Mouse (Mus musculus): ENCODE results near the gene Dglucy.

Dglucy gene

DNA sequence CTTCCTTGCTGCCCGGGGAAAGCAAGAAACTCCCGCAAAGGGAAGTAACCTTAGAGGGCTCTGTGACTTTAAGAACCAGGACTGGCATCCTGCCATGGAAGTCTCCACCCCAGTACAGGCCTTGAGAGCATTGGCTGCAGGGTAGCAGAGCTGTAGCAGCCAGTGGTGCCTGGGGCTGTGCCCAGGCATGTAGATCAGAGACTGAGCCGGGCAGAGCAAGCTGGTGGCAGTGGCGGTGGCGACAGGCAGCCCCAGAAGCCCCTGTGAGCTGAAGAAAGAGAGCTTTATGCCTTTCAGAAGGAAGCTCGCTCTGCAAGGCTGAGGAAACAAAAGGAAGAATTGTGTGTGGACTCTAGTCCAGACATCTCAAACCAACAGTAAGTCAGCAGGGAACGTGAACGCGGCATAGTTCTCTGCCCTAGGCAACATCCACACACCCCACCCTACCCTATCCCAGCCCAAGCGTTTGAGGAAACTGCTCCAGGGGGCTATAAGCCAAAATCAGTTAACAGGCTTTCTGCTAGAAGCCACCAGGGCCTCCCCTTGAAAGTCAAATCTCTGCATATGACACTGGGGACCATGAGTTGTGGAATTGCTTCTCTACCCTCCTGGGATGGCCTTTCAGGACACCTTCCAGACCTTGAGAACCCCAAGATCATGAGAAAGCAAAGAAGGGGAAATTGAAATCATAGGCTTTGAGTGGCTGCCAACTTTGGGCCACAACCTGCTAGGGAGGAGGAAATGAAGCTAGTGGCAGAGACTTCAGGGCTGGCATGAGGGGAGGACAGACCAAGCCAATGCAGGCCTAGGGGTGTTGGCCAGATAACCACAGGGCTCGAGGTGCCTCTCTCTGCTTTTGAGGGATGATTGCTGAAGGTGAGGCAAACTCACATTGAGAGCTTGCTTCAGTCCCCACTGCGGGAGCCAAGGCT lies at the start of gene Dglucy:
Gene Dglucy, plus strand, starts transcription at position 124 of the 932 bp plus-strand sequence.
- DNase-seq (ENCODE audit: low read depth, low spot score): no peak

DNA sequence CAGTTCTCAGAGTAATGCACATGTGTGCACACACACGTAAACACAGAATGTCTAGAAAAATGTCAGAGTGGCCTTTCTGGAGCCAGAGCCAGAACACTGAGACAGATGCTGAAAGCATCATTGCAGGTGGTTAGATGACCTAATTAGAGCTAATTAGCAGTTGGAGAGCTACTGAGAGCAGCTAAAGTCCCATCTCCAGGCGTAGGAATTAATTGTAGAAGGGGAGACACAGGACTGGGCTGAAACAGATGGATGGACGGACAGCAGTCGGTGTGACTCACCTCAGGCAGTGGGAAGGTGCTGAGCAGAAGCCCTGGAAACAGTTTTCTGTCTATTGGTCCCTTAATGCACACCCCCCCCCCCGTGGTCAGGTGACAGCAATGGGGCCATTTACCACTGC lies 43.7 kb upstream of the Dglucy start:
- DNase-seq (ENCODE audit: low read depth, low spot score): no peak

DNA sequence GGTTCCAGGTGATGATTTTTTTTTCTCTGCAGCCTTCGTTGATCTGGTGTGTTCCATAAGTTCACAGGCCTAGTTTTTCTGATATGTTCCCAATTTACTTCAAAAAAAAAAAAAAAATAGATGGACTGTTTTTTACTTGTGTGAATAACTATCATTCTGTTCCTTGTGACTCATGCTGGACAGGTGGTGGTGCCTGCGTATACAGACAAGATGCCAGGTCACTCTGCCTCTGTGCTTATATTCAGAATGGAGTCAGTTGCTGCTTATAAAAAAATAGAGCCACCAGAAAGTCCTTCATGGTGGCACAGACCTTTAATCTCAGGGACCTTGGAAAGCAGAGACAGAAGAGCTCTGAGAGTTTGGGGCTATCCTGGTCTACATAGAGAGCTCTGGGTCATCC lies 43.3 kb upstream of the Dglucy start:
- DNase-seq (ENCODE audit: low read depth, low spot score): no peak

DNA sequence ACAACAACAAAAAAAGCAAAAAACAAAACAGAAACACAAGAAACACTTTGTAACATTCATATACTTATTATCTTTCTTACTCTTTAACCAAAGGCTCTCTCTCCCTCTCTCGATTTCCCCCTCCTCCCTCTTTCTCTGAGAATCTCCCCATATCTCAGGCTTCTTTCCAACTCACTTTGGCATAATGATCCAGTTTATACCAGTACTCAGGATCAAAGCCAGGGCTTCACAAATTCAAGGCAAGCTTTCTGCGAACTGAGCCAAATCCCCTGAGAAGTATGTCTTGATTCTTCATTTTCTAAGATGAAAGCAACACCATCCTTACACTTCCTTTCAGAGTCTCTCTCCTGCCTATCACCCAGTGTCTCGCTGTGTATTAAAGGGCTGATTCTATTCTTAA lies 40.4 kb upstream of the Dglucy start:
- DNase-seq (ENCODE audit: low read depth, low spot score): no peak

DNA sequence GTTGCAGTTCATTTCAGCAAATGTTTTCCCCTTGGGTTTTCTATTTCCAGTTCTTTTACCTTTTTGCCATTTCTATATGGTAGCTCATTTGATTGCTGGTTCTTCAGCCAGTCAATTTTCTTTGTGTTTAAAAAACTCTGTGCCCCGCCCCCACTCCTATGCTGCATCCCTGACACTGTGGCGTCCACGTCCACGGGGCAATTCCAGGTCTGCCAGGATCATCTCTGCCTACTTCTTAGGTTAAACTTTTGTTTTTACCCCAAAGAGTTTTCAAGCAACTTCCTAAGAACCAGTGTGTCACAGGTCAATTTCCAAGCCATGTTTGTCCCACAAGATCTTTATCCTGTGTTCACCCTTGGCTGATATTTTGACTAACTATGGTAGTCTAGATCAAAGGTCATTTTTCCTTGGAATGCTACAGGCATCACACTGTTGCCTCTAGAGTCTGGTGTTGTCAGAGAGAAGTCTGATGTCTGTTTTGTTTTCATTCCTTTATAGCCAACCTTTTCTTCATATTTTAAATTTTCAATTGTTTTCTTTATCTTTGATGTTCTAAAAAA lies 39.8 kb upstream of the Dglucy start:
- DNase-seq (ENCODE audit: low read depth, low spot score): no peak

DNA sequence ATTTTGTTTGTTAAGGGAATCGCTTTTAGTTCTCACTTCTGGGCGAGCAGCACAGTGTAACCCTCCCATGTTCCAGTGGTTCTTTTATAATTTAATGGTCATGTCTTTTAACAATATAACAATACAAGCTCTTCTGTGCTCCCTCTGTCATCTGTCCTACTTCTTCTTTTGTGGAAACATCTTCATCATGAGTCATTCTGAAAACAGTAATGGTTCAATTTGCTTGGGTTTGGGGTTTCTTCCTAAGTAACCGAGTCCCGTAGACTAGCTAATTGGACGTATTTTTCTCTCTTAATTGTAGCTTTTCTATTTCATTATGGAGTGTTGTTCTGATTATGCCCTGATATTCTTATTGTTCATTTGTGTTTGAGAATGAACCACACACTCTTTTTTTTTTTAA lies 38.5 kb upstream of the Dglucy start:
- DNase-seq (ENCODE audit: low read depth, low spot score): no peak

DNA sequence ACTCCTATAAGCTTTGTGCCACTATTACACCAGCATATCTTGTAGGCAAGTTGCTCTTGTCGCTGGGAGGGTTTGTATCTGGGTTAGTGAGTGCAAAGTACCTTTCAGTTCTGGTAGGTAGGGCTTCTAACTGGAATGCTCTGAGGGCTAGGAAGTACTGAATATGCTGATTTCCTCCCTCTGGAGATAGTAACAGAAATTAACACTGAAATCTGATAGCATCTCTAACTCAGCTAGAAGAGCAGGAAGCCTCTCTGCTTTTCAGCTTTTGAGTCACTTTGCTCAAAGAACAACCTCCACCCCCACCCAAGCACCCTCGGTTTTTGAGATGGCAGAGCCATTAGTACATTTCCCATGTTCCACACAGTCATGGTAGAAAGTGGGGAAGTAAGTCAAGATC lies 36.4 kb upstream of the Dglucy start:
- DNase-seq (ENCODE audit: low read depth, low spot score): no peak

DNA sequence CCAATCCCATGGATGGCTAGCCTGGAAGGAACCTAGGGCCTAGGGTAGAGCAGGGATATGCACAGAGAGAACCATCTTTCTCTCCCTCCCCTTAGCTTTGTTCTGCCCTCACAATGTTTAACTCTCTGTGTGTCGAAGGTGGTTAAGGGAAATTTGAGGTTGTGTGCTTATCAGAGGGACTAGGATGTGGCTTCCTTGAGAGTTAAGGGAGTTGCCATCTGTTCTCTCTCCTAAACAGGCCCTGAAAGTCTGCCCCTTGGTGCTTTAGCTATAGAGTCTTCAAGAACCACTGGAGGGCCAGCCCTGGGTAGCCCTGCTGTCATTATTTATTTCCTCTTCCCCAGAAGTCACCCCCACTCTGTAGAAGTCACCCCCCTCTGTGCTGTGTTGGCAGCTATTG lies 25.9 kb upstream of the Dglucy start:
- no peak for DNase-seq (ENCODE audit: low read depth, low spot score)

DNA sequence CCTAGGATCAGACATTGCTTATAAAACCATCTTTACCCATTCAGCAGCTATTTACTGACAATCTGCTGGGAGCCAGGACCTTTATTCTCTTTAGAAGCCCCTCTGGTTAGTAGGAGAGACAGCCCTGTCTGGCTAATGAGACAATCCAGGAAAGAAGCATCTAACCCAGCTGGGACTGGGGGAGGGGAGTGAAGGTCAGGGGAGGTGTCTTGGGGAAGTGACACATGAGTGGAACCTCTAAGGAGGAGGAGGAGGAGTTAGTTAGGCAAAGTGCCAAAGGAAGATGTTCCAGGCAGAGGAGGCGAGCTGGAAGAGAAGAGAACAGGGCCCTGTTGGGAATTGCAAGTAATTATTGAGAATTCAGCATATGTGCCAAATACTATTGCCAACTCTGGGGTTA lies 25.1 kb upstream of the Dglucy start:
- DNase-seq (ENCODE audit: low read depth, low spot score): no peak

DNA sequence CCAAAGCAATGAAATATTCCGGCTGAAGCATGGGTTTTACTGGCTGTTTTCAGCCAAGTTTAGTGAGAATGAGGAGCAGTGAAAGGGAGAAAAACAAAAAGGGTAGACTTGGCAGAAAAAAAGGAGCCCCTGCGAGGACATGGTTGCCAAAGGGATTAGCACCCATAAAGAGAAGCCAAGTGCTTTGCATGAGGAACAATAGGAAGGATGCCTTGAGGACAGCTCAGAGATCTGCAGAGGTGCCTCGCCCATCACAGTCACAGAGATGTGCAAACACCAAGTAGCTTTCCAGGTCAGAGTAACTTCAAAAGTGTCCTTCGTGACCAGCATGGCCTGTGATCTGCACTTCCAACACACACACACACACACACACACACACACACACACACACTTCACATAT lies 21.4 kb upstream of the Dglucy start:
- no peak for DNase-seq (ENCODE audit: low read depth, low spot score)

DNA sequence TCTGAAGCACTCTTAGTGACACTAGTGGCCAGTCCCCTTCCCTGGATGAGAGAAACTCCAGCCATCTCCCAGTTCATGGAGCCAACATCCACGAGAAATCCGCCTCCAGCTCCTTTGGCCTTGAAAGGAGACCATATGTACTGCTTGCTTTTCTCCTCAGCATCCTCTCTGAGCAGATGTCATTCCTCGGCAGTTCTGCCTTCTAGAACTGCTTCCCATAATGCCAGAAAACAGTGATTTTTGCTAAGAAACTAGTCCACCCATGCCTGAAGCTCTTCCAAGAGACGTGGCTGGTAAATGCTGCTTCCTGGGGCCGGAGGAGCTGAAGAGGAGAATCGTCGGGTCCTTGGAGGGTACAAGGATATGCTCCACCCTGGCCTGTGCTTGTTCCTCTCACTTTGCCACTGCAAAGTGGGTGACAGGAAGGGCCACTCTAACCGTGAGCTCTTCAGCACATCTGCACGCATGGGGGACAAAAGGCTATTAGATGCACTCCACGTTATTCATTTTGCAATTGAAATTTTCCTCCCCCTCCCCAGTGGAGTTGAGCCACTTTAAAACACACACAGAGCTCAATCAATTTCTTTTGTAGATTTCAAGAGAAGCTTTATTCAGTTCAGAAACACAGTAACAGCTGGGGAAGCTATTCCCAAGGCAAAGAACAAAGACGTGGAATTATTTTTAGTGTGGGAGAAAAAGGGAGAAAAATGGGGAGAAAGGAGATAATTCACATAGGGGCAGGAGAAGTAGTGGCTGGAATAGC lies 16.0 kb upstream of the Dglucy start:
- no peak for DNase-seq (ENCODE audit: low read depth, low spot score)

DNA sequence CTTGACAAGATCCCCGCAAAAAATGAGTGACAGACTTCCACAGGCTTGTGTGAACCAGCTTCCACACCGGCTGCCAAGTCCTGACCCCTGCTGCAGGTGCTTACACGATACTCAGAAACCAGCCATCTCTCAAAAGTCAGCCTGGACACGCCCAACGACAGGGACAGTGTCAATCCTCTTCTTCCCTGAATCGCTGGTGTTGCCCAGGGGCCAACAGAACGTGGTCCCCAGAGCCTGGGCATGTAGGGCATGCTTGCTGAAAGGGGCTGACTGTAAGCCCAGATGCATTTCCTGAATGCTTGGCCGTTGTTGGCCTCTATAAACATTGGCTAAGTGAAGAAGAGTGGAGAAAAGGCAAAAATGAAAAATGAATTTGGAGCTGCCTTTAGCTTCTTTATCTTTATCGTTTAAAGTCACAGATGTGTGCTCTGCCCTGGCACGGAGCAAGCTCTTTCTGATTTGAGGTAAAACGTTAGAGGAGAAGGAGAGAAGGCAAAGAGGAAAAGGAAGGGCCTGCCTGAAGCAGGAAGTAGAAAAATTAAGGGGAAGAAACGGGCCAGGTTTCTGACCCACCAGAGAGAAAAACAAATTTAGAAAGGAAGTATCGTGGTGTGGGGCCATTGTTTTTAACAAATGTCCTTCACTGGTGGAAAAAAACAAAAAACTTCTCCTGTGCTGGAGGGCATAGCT lies 14.4 kb upstream of the Dglucy start:
- DNase-seq (ENCODE audit: low read depth, low spot score): no peak

DNA sequence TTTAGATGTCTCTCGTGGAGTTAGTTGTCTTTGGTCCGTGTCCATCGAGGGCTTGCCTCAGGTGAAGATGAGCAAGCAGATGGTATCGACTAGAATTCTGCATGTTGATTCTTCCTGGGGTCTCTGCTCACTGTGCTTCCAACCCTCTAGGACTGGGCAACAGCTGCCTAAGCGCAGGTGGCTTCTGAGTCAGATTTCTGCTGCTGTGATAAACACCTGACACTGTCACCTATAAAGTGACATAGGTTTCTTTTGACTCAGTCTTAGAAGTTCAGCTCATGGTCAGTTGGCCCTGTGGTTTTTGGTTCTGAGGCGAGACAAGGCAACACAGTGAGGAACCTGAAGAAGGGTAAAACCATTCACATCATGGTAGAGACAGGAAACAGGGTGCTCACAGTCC lies 9.0 kb upstream of the Dglucy start:
- DNase-seq (ENCODE audit: low read depth, low spot score): no peak

DNA sequence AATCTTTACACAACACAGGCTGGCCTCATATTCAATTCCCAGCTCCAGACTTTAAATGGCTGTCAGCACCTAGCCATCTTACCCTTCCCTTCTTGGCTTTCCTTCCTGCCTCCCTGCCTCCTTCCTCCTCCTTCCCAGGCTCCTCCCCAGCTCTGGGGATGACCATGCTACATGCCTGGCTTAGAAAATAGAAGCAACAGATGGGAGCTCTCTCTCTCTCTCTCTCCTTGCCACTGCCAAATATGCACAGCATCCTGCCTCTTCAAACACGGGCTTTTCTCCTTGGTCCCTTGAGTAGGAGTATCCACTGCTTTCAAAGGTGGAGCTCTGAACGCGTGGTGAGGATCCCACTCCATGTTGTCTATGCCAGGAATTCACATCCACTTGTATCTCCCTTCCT lies 8.1 kb upstream of the Dglucy start:
- DNase-seq (ENCODE audit: low read depth, low spot score): no peak

DNA sequence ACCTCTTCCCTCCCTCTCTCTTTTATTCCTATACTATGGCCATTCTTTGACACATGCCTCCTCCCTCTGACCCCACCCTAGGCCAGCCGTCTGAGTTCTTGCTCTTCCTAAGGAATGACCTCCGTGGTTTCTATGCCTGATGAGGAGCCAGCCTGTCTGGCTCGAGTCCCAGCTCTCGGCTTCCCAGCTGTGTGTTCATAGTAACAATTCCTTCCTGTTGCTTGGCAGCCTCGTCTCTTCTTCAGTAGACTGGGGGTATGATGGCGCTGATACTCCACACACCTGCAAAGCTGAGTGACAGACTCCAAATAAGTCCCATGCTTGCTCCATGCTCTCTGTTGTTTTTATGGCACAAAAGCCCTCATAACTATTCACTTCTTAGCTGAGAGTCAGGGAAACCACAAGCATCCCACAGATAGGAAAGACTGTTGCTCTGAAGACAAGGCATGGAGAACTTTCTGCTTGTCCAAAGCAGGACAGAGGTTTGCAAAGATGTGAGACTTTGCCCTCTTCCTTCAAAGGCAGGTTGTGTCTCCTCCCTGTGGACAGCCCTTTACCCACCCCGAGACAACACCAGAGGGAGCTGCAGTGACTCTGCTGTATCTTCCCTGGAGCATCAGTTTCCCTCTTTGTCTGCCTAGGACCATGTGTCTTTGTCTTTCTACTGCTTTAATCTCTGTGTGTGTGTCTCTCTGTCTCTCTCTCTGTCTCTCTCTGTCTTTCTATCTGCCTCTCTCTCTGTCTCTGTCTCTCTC lies 6.5 kb upstream of the Dglucy start:
- no peak for DNase-seq (ENCODE audit: low read depth, low spot score)

DNA sequence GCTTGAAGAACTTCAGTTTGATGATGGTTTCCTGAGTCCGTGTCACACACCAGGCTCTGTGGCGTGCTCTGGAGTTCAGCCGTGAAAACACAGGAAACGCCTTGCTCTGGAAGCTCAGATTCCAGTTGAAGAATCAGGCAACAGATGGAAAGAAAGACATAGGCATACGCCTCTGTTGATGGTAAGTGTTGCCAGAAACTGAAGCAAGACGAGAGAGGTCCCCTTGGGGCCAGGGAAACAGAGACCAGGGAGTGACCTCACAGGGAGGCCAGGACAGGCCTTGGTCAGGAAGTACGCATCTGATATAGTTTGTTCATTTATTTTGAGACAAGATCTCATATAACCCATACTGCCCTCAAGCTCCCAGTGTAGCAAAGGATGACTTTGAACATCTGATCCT lies 4.1 kb upstream of the Dglucy start:
- DNase-seq (ENCODE audit: low read depth, low spot score): no peak

DNA sequence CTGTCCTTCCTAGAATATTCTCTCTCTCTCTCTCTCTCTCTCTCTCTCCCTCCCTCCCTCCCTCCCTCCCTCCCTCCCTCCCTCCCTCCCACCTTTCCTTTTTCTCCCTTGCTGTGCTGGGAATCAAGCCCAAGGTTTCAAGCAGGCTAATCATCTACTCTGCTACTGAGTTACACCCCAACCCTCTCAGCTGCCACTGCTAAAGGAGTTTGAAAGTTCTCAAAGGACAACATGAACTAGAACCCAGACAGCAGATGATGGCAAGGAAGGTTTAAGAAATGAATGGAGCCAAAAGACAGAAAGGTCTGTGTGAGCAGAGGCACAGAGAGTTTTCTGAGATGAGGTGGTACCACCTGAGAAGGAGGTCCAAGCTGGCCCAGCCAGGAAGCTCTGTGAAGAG lies 3.6 kb upstream of the Dglucy start:
- DNase-seq (ENCODE audit: low read depth, low spot score): no peak

DNA sequence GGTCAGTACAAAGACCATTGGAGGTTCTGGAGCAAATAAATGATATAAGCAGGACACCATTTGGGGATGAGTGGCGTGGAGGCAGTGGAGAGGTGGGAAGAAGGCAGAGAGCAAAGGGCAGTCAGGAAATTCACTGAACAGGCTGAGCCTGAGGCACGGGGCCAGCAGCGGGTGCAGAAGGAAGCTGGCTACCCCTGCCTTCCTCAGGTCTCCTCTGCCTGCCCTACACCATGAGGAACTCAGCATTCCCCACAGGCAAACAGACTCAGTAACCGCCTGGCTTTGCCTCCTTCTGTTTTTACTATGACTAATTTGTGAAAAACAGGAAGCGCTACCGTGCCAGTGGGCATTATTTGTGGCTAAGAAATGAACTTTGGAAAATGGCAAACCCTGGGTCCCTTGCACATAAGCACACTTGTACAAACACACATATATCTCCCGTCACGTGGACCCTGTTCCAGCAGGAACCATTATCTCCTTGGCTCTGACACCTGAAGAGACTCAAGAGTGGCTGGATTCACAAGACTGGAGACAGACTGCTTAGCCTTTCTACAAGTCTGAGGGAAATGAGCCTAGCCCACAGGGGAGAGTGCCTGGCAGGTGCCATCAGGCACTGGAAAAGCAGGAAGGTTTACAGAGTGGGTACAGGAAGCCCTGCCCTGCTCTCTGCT lies 2.8 kb upstream of the Dglucy start:
- no peak for DNase-seq (ENCODE audit: low read depth, low spot score)

DNA sequence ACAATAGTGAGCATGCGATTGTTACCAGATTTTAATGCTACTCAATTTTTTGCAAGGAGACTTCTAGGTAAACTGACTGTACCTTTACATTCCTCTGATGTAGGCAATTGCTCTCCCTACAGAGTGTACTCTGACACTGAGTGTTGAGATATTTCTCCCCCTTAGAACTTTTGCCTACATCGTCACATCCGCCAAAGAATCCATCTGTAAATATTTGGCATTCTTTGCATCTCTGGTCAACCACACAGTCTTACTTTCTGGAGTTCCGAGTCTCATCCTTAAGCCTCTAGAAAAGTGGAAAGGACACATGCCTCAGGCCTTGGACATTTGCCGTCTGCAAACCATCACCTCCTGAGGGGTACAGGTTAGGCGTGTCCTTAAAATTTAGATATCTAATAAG lies 1.9 kb upstream of the Dglucy start:
- DNase-seq (ENCODE audit: low read depth, low spot score): no peak

DNA sequence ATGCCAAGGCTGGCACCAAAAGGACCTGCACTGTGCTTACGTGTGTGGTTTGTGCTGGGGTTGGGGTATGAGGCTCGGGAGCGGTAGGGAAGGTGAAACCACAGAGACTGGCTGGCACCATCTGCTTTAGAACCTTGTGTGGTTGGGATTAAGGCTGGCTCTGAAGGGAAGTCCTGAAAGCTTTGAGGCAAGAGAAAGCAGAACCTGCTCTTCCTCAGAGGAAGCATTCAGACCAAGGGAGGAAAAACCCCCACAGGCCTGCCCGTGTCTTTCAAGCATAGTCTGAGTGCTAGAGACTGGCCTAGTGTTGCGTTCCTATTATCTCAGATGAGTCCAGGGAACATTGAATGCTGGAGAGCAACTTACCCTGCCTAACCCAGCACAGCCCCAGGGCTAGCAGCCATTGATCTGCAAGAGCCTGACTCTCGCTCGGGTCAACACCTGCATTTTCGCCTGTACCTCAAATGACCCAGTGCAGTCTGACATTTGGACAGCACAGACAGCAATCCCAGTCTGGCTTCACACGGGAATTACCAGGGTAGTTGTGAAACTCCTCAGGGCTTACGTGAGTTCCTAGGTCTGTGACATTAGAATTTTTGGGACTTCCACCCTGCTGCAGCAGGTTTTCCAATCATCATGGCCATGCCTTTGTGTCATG lies 452 bp upstream of the Dglucy start:
- no peak for DNase-seq (ENCODE audit: low read depth, low spot score)

All from forelimb bud, embryonic 11.5 days (tissue).